Mouse (Mus musculus) retina, embryonic 14.5 days (tissue): Measurements from ENCODE around the gene Tmem130.
A peak's percentile ranks its signal among the peaks of the same experiment; 100 is the strongest.
"Not testable (repeated sequence)": the region's sequence is repeated elsewhere in the genome, so short reads cannot be mapped to it uniquely, and the experiment has no call there.

Source experiments
- DNase-seq: peaks from one replicate; pipeline ENCODE4 v3.0.0-alpha.2; 2015; ENCODE audit warnings: low spot score

Tmem130 gene

DNA sequence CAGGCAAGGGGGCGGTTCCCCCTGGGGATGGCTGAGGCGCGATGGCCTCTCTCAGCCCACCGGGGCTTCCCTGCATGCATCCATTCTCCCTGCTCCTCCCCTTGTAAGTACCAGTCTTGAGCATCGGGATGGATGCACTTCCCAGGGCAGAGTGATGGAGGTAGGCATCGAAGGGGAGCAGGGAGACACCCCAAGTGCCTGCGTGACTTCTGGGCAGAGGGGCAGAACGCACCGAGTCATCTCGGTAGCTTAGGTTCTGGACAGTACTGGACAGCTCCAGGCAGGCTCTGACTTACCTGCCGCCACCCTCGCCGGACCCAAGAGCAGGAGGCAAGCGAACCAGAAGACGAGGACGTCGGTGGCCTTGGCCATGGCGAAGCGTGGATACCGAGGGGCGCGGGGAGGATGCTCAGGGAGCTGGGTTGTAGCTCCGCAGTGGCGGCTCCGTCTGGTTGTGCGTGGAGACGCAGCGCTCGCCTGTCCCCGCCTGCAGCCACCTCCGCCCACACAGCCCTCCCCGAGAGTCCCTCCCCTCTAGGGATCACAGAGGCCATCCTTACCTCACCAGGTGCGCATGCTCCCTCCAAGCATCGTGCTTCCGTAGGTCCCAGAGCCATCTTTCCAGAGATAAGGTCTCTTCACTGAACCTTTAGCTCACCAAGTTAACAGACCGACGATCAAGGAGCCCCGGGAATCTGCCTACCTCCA is at the start of gene Tmem130:
Gene Tmem130, minus strand, starts transcription at position 658 of the 708 bp plus-strand sequence.
- DNase-seq, result peak; percentile 64

DNA sequence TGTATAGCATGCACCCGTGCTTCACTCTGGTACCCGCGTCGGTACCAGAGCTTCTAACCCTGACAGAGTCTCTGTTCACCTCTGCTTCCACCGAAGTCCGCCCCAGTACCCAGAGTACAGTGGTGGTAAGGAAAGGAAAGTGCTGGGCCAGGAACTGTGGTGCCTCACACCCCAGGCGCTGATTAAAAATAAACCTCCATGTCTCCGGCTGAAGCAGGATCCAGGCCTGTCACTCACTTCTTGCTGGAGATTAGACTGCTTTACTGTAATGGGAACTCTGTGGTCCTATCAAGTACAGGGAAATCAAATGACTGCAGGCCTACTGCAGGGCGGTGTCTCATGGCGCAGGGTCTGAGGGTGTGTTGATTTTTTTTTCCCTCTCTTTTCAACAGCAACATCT is 45.3 kb upstream of the Tmem130 start:
- no peak for DNase-seq

DNA sequence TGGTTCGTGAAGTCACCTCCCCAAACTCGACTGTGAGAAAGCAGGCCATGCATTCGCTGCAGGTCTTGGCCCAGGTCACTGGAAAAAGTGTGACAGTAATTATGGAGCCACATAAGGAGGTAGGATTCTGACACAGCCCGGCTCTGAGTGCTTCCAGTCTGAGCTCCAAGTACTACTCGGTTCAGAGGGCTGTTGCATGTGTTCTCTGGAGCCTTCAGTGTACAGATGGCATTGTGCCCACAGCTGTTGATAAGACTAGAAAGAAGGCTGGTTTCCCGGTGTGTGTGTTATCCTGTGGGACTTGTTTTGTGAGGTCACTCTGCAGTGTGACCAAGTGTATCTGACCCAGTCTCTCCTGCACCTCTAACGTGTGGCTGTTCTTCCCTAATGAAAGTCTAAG is 42.6 kb upstream of the Tmem130 start:
- no peak for DNase-seq

DNA sequence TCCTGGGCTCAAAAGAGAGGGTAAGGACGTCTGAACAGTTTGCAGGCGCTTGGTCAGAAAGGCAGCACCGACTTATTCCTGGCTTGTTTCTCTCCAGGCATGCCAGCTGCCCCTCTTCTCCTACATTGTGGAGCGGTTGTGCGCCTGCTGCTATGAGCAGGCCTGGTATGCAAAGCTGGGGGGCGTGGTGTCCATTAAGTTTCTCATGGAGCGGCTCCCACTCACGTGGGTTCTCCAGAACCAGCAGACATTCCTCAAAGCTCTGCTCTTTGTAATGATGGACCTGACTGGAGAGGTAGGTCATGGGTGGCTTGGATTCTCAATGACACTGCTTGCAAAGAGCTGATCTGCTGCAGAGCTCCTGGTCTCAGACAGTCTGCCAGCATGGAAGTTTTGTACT is 41.4 kb upstream of the Tmem130 start:
- no peak for DNase-seq

- DNase-seq, result no peak
These were observed 35.5 kb upstream of the Tmem130 start for GRCm38 (mm10) chr5:144797116-144797515.

DNA sequence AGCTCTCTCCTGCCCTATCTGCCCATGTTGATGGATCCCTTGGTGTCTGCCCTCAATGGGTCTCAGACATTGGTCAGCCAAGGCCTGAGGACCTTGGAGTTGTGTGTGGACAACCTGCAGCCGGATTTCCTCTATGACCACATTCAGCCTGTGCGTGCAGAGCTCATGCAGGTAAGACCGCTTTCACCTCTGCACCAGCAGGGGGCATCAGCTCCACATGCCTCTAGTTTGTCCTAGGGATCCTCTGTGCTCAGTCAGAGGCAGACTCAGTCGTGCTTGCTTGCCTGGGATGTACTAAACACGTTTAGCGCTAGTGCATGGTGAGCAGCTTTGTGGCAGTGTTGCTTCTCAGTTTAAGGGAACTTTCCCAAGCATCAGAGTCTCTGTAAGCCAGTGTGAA is 33.1 kb upstream of the Tmem130 start:
- DNase-seq, result peak; percentile 59

DNA sequence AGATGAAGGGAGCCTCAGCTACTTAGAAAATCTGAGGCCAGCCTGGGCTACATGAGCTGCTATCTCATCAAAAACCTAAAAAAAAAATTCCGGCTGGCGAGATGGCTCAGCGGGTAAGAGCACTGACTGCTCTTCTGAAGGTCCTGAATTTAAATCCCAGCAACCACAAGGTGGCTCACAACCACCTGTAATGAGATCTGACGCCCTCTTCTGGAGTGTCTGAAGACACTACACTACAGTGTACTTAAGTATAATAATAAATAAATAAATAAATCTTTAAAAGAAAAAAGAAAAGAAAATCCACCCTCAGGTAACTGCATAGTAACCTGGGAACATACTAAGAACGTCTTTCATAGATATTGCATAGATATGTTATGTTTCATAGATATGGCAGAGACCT is 31.8 kb upstream of the Tmem130 start:
- DNase-seq, result no peak

DNA sequence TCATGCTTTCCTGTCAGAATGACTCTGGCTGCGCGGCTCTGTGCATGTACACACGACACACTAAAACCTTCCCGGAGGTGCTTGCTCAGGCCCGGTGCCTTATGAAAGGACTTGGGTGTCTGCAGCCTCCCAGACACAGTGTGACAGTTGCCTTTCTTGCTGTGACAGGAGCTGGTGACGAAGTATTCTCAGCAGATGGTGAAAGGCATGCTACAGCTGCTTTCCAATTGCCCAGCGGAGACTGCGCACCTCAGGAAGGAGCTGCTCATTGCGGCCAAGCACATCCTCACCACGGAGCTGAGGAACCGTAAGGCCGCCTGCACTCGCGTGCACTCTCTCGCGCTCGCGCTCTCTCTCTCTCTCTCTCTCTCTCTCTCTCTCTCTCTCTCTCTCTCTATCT is 24.8 kb upstream of the Tmem130 start:
- no peak for DNase-seq

DNA sequence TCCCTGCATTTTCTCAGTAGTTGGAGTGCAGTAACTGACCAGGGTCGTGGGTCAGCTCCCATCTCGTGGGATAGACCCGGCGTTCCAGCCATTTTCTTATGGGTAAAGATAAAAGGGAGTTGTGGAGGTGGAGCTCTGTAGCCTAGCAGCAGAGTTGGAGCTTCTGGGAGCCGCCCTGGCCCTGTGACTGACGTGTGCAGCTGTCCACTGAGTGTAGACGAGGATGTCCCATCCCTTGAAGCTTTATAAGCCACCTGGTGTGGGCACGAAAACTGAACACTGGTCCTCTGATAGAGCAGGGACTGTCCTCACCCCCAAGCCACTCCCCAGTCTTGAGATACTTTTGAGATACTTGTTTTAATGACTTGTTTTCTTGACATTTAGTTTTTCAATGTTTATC is 19.0 kb upstream of the Tmem130 start:
- DNase-seq, result no peak

DNA sequence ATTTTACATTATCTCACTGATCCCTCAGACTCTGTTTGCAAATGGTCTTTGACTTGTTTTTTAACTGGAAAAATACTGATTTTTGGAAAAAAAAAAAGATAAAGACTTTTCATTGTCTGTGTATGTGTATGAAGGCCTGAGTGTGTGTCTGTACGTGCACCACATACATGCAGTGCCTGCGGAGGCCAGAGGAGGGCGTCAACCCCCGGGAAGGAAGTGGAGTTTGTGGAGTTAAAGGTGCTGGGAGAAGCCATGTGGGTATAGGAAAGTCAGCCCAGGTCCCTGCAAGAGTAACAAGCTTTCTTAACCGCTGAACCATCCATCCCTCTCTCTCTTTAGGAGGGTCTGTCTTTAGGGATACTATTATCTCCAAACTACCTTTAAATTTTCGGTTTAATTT is 11.6 kb upstream of the Tmem130 start:
- DNase-seq, result no peak

DNA sequence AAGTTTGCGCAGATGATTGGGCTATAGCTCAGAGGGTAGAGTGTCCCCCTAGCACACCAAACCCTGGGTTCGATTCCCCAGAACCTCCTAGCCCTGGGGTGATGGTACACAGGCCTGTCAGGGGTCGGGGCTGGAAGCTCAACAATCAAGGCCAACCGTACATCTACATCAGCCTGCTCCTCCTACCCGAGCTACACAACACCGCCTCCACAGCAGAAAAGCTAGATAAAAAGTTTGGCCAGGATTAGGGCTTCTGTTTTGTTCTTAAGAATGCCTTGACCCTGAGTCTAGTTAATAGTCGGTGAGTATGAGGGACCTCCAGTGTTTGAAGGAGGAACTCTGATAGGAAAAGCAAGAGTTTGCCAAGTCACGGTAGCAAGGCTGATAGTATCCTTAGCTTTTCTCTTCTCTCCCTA is 7.5 kb upstream of the Tmem130 start:
- DNase-seq, result no peak

DNA sequence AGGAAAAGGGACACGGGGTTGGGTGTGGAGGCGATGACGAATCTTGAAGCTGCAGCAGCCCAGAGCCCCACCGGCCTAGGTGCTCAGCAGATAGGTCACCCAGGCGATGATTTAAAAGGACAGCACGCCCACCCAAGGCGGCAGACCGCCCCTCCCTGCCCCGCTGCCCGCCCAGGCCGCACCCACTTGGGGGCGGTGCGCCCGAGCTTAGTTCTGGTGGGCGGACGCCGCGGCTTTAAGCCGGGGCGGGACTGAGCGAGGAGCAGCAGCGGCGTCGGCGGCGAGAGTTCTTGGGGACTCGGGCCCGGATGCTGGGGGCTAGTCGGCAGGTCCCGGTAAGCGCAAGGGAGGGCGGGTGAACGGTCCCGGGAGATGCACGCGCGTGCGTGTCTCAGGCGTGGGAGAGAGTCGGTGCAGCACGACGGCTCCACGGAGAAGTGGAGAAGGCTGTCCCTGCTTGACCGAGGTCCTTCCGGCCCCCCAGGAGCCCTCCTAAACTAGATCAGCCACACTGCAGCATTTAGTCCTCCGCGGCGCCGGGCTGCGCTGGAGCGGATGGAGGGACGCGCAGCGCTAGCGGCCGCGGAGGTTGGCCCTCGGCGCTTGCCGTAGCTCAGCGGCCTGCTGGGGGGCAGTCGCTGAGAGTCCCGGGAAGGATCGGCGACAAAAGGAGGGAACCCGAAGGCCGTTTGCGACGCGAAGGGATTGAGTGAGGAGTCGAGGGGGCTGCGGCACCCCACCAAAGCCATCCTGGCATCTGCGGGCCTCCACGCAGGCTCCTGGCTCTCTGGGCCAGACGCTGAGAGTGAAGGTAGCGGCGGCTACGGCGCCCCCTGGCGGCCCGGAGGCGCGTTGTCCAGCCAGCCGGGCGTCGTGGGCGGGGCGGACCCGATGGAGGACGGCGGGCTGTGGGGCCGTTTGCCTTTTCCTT is 6.6 kb upstream of the Tmem130 start:
- DNase-seq, result peak; percentile 90

GRCm38 (mm10) chr5:144767106-144767798 is 5.6 kb upstream of the Tmem130 start, which contains the start of gene Trrap:
Trrap (plus strand) TSS chr5:144767732.
- not testable (repeated sequence) for DNase-seq

- no peak for DNase-seq
These were observed 5.0 kb upstream of the Tmem130 start for GRCm38 (mm10) chr5:144766646-144767045.

DNA sequence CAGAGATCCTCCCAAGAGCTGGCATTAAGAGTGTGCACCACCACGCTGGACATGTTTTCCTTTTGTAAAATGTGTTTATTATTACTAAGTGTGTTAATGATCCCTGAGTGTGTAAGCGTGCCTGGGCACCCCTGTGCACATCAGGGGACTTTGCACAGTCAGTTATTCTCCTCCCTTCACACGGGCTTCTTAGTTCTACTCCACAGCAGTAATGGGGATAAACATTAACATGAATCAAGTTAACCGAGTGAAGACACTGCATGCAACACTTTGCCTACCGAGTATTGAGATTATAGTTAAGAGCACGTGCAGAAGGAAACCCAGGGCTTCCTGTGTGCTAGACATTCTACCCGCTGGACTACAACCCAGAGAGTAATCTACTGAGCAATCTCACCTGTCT is 4.4 kb upstream of the Tmem130 start:
- no peak for DNase-seq

DNA sequence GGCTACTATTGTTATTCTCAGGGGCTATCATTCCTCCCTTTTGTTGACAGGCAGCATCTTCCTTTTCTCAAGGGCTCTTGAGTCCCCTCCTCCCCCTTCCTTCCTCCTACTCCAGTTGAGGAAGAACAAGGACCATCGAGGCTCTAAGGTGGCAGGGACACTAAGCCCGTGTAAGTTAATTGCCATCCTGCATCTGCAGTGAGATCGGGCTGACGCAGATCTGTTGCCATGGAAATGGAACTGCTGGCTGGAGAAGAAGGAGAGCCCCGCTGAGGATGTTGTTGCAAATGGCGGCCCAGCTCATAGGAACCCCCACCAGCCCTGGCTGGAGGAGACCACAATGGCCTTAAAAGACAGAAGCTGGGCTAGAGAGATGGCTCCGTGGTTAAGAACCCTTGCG is 3.2 kb downstream of the Tmem130 start:
- DNase-seq, result peak; percentile 51

DNA sequence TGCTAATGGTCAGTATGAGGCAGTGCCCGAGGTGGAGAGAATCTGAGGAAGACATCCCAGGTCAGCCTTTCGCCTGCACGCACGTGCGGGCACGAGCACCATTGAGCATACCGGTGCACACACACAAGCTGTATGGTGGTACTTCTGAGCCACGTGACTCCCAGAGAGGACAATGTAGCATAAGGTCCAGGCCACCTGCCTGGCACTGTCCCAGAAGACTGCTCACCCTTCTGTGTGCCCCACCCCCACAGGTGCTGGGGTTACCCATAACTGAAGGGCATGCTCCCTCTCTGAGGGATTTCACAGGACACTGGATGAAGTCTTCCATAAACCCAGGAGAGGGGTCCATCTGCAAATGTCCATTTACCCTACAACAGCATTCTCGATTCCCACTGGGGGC is 4.2 kb downstream of the Tmem130 start:
- DNase-seq, result no peak

- no peak for DNase-seq
These were observed 6.4 kb downstream of the Tmem130 start for GRCm38 (mm10) chr5:144755191-144755590.

GRCm38 (mm10) chr5:144753041-144753440 is 8.6 kb downstream of the Tmem130 start:
- DNase-seq, result peak; percentile 67

DNA sequence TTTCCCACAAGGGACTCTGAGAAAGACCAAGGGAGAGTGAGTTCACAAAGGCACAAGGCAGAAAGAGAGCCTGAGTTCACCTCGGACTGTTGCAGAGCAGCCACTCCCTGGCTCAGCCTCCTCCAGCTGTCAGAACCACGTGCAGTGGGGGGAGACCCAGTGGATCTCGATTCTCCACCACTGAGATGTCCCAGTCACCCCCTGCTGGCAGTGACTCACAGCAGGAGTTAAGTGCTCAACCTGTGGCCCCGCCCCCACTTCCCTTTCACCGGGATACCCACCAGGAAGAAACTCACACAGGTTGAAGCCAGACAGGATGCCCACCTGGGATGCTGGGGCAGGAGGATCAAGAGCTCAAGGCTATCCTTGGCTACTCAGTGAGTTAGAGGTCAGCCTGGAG is 9.2 kb downstream of the Tmem130 start:
- DNase-seq, result no peak

DNA sequence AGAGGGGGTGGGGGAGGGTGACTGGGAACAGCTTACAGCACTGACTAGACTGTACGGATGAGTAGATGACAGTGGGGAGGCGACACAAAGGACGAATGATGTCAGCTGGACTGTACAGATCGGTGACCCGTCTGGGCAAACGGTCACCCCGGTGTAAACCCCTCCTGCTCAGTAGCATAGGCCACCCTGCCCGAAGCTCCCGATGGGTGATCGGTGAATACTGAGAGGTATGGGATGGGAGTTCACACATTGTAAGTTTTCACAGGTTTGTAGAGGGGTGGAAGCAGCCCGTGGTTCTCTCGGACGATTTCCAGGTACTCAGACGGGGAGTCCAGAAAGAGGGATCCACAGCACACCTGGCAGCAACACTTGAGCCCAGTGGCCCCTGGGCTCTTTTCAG is 24.5 kb downstream of the Tmem130 start:
- no peak for DNase-seq

DNA sequence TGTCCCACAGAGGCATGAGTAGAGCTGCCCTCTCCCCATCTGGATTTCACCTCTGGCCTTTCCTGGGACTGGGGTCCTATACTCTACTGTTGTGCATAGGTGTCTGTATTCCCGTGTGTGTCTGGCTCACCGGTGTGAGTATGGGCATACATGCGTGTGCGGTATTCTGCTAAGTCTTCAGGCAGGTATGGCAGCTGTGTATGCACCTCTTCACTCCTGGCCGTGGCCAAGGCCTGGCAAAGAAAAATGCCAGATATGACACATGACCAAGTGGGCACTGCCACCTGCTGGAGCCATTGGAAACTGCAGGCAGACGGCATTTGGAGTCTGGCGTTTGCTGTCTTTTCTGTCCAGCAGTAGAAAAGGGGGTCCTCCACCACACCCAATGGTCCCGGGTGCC is 26.7 kb downstream of the Tmem130 start:
- peak; percentile 85 for DNase-seq

GRCm38 (mm10) chr5:144733953-144734352 is 27.7 kb downstream of the Tmem130 start:
- DNase-seq, result peak; percentile 78
